Mouse (Mus musculus) neural tube, embryonic 11.5 days (tissue): ENCODE data around the gene D17Wsu92e. TPM values are rescaled to one million over a fixed set of nuclear protein-coding genes. Genes with fewer than 3 reads are reported as not detected.
A peak's percentile ranks its signal among the peaks of the same experiment; 100 is the strongest.

ENCODE experiments used
- ATAC-seq: fragments of 200-750 bp; cut with Nextera tagmentation; 2 replicates; pipeline ENCODE4 v1.8.0; 2017; ENCODE audit warnings: moderate number of reproducible peaks, mild to moderate bottlenecking, moderate TSS enrichment, moderate library complexity; ENCODE audit not compliant: insufficient read depth, low FRiP score, low TSS enrichment
- DNase-seq: peaks from one replicate; pipeline ENCODE4 v3.0.0-alpha.2; 2015; ENCODE audit warnings: low spot score
- H3K27ac ChIP-seq: fragments of 300-500 bp; sonication (generic); 2 replicates; pipeline ENCODE4 v1.5.1; 2014; ENCODE audit warnings: low read depth, mild to moderate bottlenecking, low read length
- H3K27me3 ChIP-seq: fragments of 300-500 bp; sonication (generic); 2 replicates; pipeline ENCODE4 v1.6.1; 2014; ENCODE audit warnings: mild to moderate bottlenecking, low read length, mixed read lengths; ENCODE audit not compliant: control insufficient read depth, insufficient read depth
- H3K36me3 ChIP-seq: fragments of 300-500 bp; sonication (generic); 2 replicates; pipeline ENCODE4 v1.6.1; 2014; ENCODE audit warnings: mild to moderate bottlenecking, low read length, moderate library complexity, mixed read lengths; ENCODE audit not compliant: control insufficient read depth, insufficient read depth
- H3K4me1 ChIP-seq: fragments of 300-500 bp; sonication (generic); 2 replicates; pipeline ENCODE4 v1.6.1; 2014; ENCODE audit warnings: low read length, mixed read lengths; ENCODE audit not compliant: control insufficient read depth, insufficient read depth
- H3K4me2 ChIP-seq: fragments of 300-500 bp; sonication (generic); 2 replicates; pipeline ENCODE4 v1.6.1; 2014; ENCODE audit warnings: low read depth, mild to moderate bottlenecking, moderate library complexity
- H3K4me3 ChIP-seq: fragments of 300-500 bp; sonication (generic); 2 replicates; pipeline ENCODE4 v1.5.1; 2014; ENCODE audit warnings: low read depth, low read length
- H3K9ac ChIP-seq: fragments of 300-500 bp; sonication (generic); 2 replicates; pipeline ENCODE4 v1.6.1; 2014; ENCODE audit warnings: mild to moderate bottlenecking, low read length
- H3K9me3 ChIP-seq: fragments of 300-500 bp; sonication (generic); 2 replicates; pipeline ENCODE4 v1.6.1; 2016; ENCODE audit warnings: low read length; ENCODE audit not compliant: control insufficient read depth
- WGBS: fragments of 180-500 bp; shearing (Covaris S2); extraction: QIAGEN DNeasy Blood & Tissue Kit; methylation state at CpG from one replicate; pipeline ENCODE4 v1.1.7; 2014; 5-methylcytosine and 5-hydroxymethylcytosine counted together
- polyA plus RNA-seq: library from polyadenylated mRNA; unstranded; fragments of >200 nt; fragmentation: Nextera tagmentation; extraction: Ambion mirVana; gene quantifications from 2 replicates; pipeline ENCODE4 v1.2.1, GENCODE M21; 2014

Gene D17Wsu92e
- polyA plus RNA-seq, 1 experiment from 2014 or later: 14.1 TPM

- ATAC-seq (no peak), DNase-seq (no peak)
- Histone ChIP-seq H3K4me1 (0 out of 2 replicates have a peak, but pooled peaks cover 4% of the 10 kb centered on the region), H3K4me3 (no peak overlapping the region), H3K36me3 (no peaks in the 10 kb centered on the region), H3K9ac (peak overlapping the region; percentile 32), H3K4me2 (no peak overlapping the region), H3K27me3 (no peaks in the 10 kb centered on the region), H3K27ac (no peak overlapping the region), H3K9me3 (no peaks in the 10 kb centered on the region)
- WGBS: 19% methylated on average over 10 of the region's 10 CpGs
These were observed 95.0 kb downstream of the D17Wsu92e start for GRCm38 (mm10) chr17:27725412-27725811.

- no peak overlapping the region for H3K27ac ChIP-seq
- 36% methylated on average over 10 of the region's 10 CpGs for WGBS
- ATAC-seq: no peak
- 0 out of 2 replicates have a peak, but pooled peaks cover 4% of the 10 kb centered on the region for H3K4me1 ChIP-seq
- H3K9me3 ChIP-seq: no peaks in the 10 kb centered on the region
- H3K9ac ChIP-seq: no peak overlapping the region; the same call in 1 of the 2 replicates
- H3K27me3 ChIP-seq: no peaks in the 10 kb centered on the region
- H3K36me3 ChIP-seq: no peaks in the 10 kb centered on the region
- H3K4me3 ChIP-seq: no peak overlapping the region
- DNase-seq: no peak
- no peak overlapping the region for H3K4me2 ChIP-seq
These were observed 95.4 kb downstream of the D17Wsu92e start for GRCm38 (mm10) chr17:27725011-27725410.

GRCm38 (mm10) chr17:27724327-27724726, 96.1 kb downstream of the D17Wsu92e start:
- 0 out of 2 replicates have a peak, but pooled peaks cover 4% of the 10 kb centered on the region for H3K4me1 ChIP-seq
- WGBS: 33% methylated on average over 3 of the region's 3 CpGs
- no peak for DNase-seq
- no peaks in the 10 kb centered on the region for H3K9me3 ChIP-seq
- no peak overlapping the region for H3K27ac ChIP-seq
- no peak for ATAC-seq
- no peak overlapping the region for H3K9ac ChIP-seq
- no peak overlapping the region for H3K4me3 ChIP-seq
- H3K27me3 ChIP-seq: no peaks in the 10 kb centered on the region
- no peak overlapping the region for H3K4me2 ChIP-seq
- no peaks in the 10 kb centered on the region for H3K36me3 ChIP-seq

- WGBS: 86% methylated on average over 9 of the region's 9 CpGs
- Histone ChIP-seq H3K27ac (no peak overlapping the region), H3K4me2 (no peak overlapping the region), H3K36me3 (no peaks in the 10 kb centered on the region), H3K27me3 (no peaks in the 10 kb centered on the region), H3K9ac (no peak overlapping the region), H3K4me3 (no peak overlapping the region), H3K9me3 (no peaks in the 10 kb centered on the region), H3K4me1 (0 out of 2 replicates have a peak, but pooled peaks cover 4% of the 10 kb centered on the region)
- no peak for DNase-seq
- no peak for ATAC-seq
These were observed 99.3 kb downstream of the D17Wsu92e start for GRCm38 (mm10) chr17:27721125-27721664.

GRCm38 (mm10) chr17:27720326-27720725, 100.1 kb downstream of the D17Wsu92e start:
- no peak overlapping the region for H3K4me2 ChIP-seq
- H3K27ac ChIP-seq: no peak overlapping the region
- H3K36me3 ChIP-seq: no peaks in the 10 kb centered on the region
- DNase-seq: no peak
- H3K9ac ChIP-seq: no peak overlapping the region
- 0 out of 2 replicates have a peak, but pooled peaks cover under 1% of the 10 kb centered on the region for H3K4me1 ChIP-seq
- ATAC-seq: no peak
- WGBS: 53% methylated on average over 9 of the region's 9 CpGs
- no peaks in the 10 kb centered on the region for H3K9me3 ChIP-seq
- H3K4me3 ChIP-seq: no peak overlapping the region
- no peaks in the 10 kb centered on the region for H3K27me3 ChIP-seq

GRCm38 (mm10) chr17:27719663-27720062, 100.8 kb downstream of the D17Wsu92e start:
- no peaks in the 10 kb centered on the region for H3K9me3 ChIP-seq
- 70% methylated on average over 14 of the region's 14 CpGs for WGBS
- ATAC-seq (no peak), DNase-seq (no peak)
- H3K27me3 ChIP-seq: no peaks in the 10 kb centered on the region
- no peaks in the 10 kb centered on the region for H3K4me1 ChIP-seq
- H3K27ac ChIP-seq: no peak overlapping the region
- H3K36me3 ChIP-seq: no peaks in the 10 kb centered on the region
- no peak overlapping the region for H3K4me3 ChIP-seq
- H3K4me2 ChIP-seq: no peak overlapping the region
- H3K9ac ChIP-seq: no peak overlapping the region

- WGBS: 56% methylated on average over 5 of the region's 5 CpGs
- H3K4me1 ChIP-seq: no peaks in the 10 kb centered on the region
- no peak for ATAC-seq
- H3K9ac ChIP-seq: no peak overlapping the region
- H3K36me3 ChIP-seq: no peaks in the 10 kb centered on the region
- no peaks in the 10 kb centered on the region for H3K27me3 ChIP-seq
- no peak overlapping the region for H3K27ac ChIP-seq
- no peak overlapping the region for H3K4me3 ChIP-seq
- no peaks in the 10 kb centered on the region for H3K9me3 ChIP-seq
- no peak for DNase-seq
- no peak overlapping the region for H3K4me2 ChIP-seq
These were observed 102.2 kb downstream of the D17Wsu92e start for GRCm38 (mm10) chr17:27718250-27718649.

GRCm38 (mm10) chr17:27716804-27717203, 103.6 kb downstream of the D17Wsu92e start:
- H3K4me3 ChIP-seq: 0 out of 2 replicates have a peak overlapping the region, but pooled peaks have one; percentile 12
- no peak for ATAC-seq
- 5% methylated on average over 16 of the region's 16 CpGs for WGBS

GRCm38 (mm10) chr17:27712832-27713231, 107.6 kb downstream of the D17Wsu92e start:
- H3K27me3 ChIP-seq: no peaks in the 10 kb centered on the region
- no peak for ATAC-seq
- H3K4me2 ChIP-seq: no peak overlapping the region
- no peak overlapping the region for H3K9ac ChIP-seq
- WGBS: 86% methylated on average over 1 of the region's 1 CpGs
- no peaks in the 10 kb centered on the region; the same call in 1 of the 2 replicates for H3K4me1 ChIP-seq
- H3K4me3 ChIP-seq: no peak overlapping the region
- H3K36me3 ChIP-seq: no peaks in the 10 kb centered on the region
- no peaks in the 10 kb centered on the region for H3K9me3 ChIP-seq
- H3K27ac ChIP-seq: no peak overlapping the region
- no peak for DNase-seq

More at GRCm38 (mm10) chr17:27716804-27717203, 103.6 kb downstream of the D17Wsu92e start:
- DNase-seq: peak; percentile 57
- no peaks in the 10 kb centered on the region for H3K36me3 ChIP-seq
- no peaks in the 10 kb centered on the region for H3K27me3 ChIP-seq
- no peaks in the 10 kb centered on the region for H3K9me3 ChIP-seq
- peak overlapping the region; percentile 28 for H3K9ac ChIP-seq
- peak overlapping the region; percentile 43 for H3K4me2 ChIP-seq
- no peaks in the 10 kb centered on the region for H3K4me1 ChIP-seq
- no peak overlapping the region for H3K27ac ChIP-seq
